Mouse (Mus musculus): Measurements from ENCODE around the gene Tigd4.

GRCm38 (mm10) chr3:84555780-84556179, 37.6 kb upstream of the Tigd4 start:
- TF ChIP-seq CTCF (IDR thresholded peaks at IDR 0.05) (no peak), EP300 (IDR thresholded peaks at IDR 0.05) (no peak)

All from lung, postnatal 0 days (tissue).